Mouse (Mus musculus): ENCODE data around the gene Pnma1.
A peak's percentile ranks its signal among the peaks of the same experiment; 100 is the strongest.

The Pnma1 gene

GRCm38 (mm10) chr12:84107012-84107411 lies 41.3 kb downstream of the Pnma1 start:
- no peak for DNase-seq (ENCODE audit: low spot score)

- DNase-seq (ENCODE audit: low spot score): no peak
Measured at GRCm38 (mm10) chr12:84101493-84101845, 46.8 kb downstream of the Pnma1 start.

GRCm38 (mm10) chr12:84100604-84101492 lies 47.4 kb downstream of the Pnma1 start, which contains the start of gene Acot6:
Acot6 (plus strand) TSS chr12:84100654.
- peak; percentile 17 for DNase-seq (ENCODE audit: low spot score)

GRCm38 (mm10) chr12:84100071-84100470 lies 48.2 kb downstream of the Pnma1 start:
- DNase-seq (ENCODE audit: low spot score): no peak

GRCm38 (mm10) chr12:84099605-84100004 lies 48.7 kb downstream of the Pnma1 start:
- DNase-seq (ENCODE audit: low spot score): no peak

Measured in lung, postnatal 25 days (tissue).